In genomic region chr9:21367357-21368111, GRCm38 (mm10) we compare ENCODE assay signal across 8 mouse cellular contexts. TPM values are rescaled to one million over a fixed set of nuclear protein-coding genes. Genes with fewer than 3 reads are reported as not detected.
DNase-seq lines count a peak whose midpoint lies in the region; ATAC-seq and TF ChIP-seq lines count a peak whose summit lies in the region.

Gene Ilf3 (plus strand): TSS chr9:21367871.

- H3K4me1 ChIP-seq in CH12.LX (ENCODE audit: control insufficient read depth in 1 of 2, insufficient read depth in 2 of 2), result peaks cover 2 to 39% of the 10 kb centered on the region in 2 experiments; a peak in 3 of 4 replicates
- peaks cover 3% of the 10 kb centered on the region; the same call in 1 of the 2 replicates for H3K4me1 ChIP-seq in forebrain, embryonic 11.5 days (replicated peaks; ENCODE audit: control insufficient read depth, insufficient read depth, low read length)
- H3K4me1 ChIP-seq in heart, embryonic 16.5 days (ENCODE audit: control insufficient read depth, insufficient read depth, low read length), result peaks cover 15% of the 10 kb centered on the region
- H3K4me1 ChIP-seq in liver, embryonic 15.5 days (replicated peaks), result peaks cover 38% of the 10 kb centered on the region
- H3K4me1 ChIP-seq in neural tube, embryonic 12.5 days, result peaks cover 21% of the 10 kb centered on the region

- in situ Hi-C loops in CH12.LX (cut with MboI; ENCODE audit: low pct_ligation_motif_present, low pct_unique_long_range_greater_than_20kb, low sequenced_read_pairs), result loop anchor here (5.0 kb wide), 1 partner anchor 45 kb away; the partner anchor contains the start of gene Qtrt1

- H3K27ac ChIP-seq in CH12.LX (ENCODE audit: insufficient read depth, low read depth), result peak within 1 kb of the TSS; percentile 68
- H3K27ac ChIP-seq in forebrain, embryonic 11.5 days (ENCODE audit: low read depth, low read length), result peak within 1 kb of the TSS; percentile 90
- peak within 1 kb of the TSS; percentile 90 for H3K27ac ChIP-seq in heart, embryonic 16.5 days (ENCODE audit: low read length)
- H3K27ac ChIP-seq in liver, embryonic 15.5 days (replicated peaks), result peak within 1 kb of the TSS; percentile 93
- peak within 1 kb of the TSS; percentile 72 for H3K27ac ChIP-seq in neural tube, embryonic 12.5 days

- H3K4me2 ChIP-seq in CH12.LX (ENCODE audit: insufficient read depth, low read depth, poor library complexity, severe bottlenecking), result peak within 1 kb of the TSS; percentile 95
- H3K4me2 ChIP-seq in forebrain, embryonic 11.5 days (ENCODE audit: low read depth, low read length, severe bottlenecking), result peak within 1 kb of the TSS; percentile 83
- peak within 1 kb of the TSS; percentile 90 for H3K4me2 ChIP-seq in heart, embryonic 16.5 days (ENCODE audit: low read depth, low read length)
- peak within 1 kb of the TSS; percentile 91 for H3K4me2 ChIP-seq in liver, embryonic 15.5 days
- H3K4me2 ChIP-seq in neural tube, embryonic 12.5 days (replicated peaks), result peak within 1 kb of the TSS; percentile 81

- peak within 1 kb of the TSS; percentile 76 for H3K9ac ChIP-seq in CH12.LX (ENCODE audit: insufficient read depth, low read depth)
- peak within 1 kb of the TSS; percentile 96 for H3K9ac ChIP-seq in forebrain, embryonic 11.5 days (ENCODE audit: low read length)
- H3K9ac ChIP-seq in heart, embryonic 16.5 days (ENCODE audit: low read length), result peak within 1 kb of the TSS; percentile 89
- peak within 1 kb of the TSS; percentile 72 for H3K9ac ChIP-seq in liver, embryonic 15.5 days
- peak within 1 kb of the TSS; percentile 90 for H3K9ac ChIP-seq in neural tube, embryonic 12.5 days

- TF ChIP-seq CTCF in CH12.LX (conservative IDR thresholded peaks at IDR 0.05 in 1 of 2, IDR thresholded peaks at IDR 0.05 in 1 of 2; ENCODE audit: low read depth in 2 of 2, low read length in 2 of 2), result no peak

- ATAC-seq in forebrain, embryonic 11.5 days (replicated peaks; ENCODE audit: low FRiP score), result peak; percentile 89
- peak; percentile 89 for ATAC-seq in heart, embryonic 16.5 days (replicated peaks; ENCODE audit: extremely low read depth, insufficient read depth, low FRiP score)
- peak; percentile 88 for ATAC-seq in liver, embryonic 15.5 days (ENCODE audit: insufficient read depth)
- peak; percentile 88 for ATAC-seq in neural tube, embryonic 12.5 days (ENCODE audit: low FRiP score, low read depth)

- peak within 1 kb of the TSS; percentile 78 to 96 (median 90) for H3K4me3 ChIP-seq in CH12.LX (replicated peaks in 1 of 3; ENCODE audit: low read depth in 2 of 3, low read length in 2 of 3, poor library complexity in 1 of 3)
- peak within 1 kb of the TSS; percentile 74 for H3K4me3 ChIP-seq in forebrain, embryonic 11.5 days (ENCODE audit: low read depth, low read length)
- peak within 1 kb of the TSS; percentile 67 for H3K4me3 ChIP-seq in heart, embryonic 16.5 days (ENCODE audit: low read length)
- peak within 1 kb of the TSS; percentile 91 for H3K4me3 ChIP-seq in liver, embryonic 15.5 days (replicated peaks)
- peak within 1 kb of the TSS; percentile 90 for H3K4me3 ChIP-seq in neural tube, embryonic 12.5 days

- no peaks in the 10 kb centered on the region for H3K27me3 ChIP-seq in CH12.LX (replicated peaks)
- H3K27me3 ChIP-seq in forebrain, embryonic 11.5 days (ENCODE audit: control insufficient read depth, insufficient read depth, low read length), result no peaks in the 10 kb centered on the region
- no peaks in the 10 kb centered on the region for H3K27me3 ChIP-seq in heart, embryonic 16.5 days (ENCODE audit: control insufficient read depth, insufficient read depth, low read length)
- peaks cover 8% of the 10 kb centered on the region for H3K27me3 ChIP-seq in liver, embryonic 15.5 days
- H3K27me3 ChIP-seq in neural tube, embryonic 12.5 days (replicated peaks), result 0 out of 2 replicates have a peak, but pooled peaks cover 3% of the 10 kb centered on the region

- TF ChIP-seq EP300 in CH12.LX (IDR thresholded peaks at IDR 0.05; ENCODE audit: low read length), result peak; percentile 63; the same call in 1 of the 2 replicates

- DNase-seq in CH12.LX (ENCODE audit: extremely low read depth), result peak; percentile 99
- peak; percentile 99 for DNase-seq in c-Kit-positive CD71-positive TER-119-negative erythroid progenitor cells, embryonic 14.5 days (ENCODE audit: low read depth)
- peak; percentile 100 for DNase-seq in forebrain, embryonic 11.5 days (ENCODE audit: low spot score)
- DNase-seq in kidney, postnatal 36 days, result peak; percentile 100
- DNase-seq in telencephalon, adult 2 months (ENCODE audit: low read depth, low spot score), result peak; percentile 100

- WGBS in forebrain, embryonic 11.5 days, result 1% methylated on average over 64 of the region's 66 CpGs
- under 1% methylated on average over 58 of the region's 66 CpGs for WGBS in heart, embryonic 16.5 days
- WGBS in liver, embryonic 15.5 days (ENCODE audit: insufficient replicate concordance), result 1% methylated on average over 66 of the region's 66 CpGs
- WGBS in neural tube, embryonic 12.5 days, result under 1% methylated on average over 61 of the region's 66 CpGs

- TF ChIP-seq RAD21 in CH12.LX (IDR thresholded peaks at IDR 0.05; ENCODE audit: low read depth, low read length), result no peak

- TF ChIP-seq POLR2A in CH12.LX (IDR thresholded peaks at IDR 0.05; ENCODE audit: low read depth, low read length), result peak; percentile 70

- dilution Hi-C loops in CH12.LX (cut with MboI; ENCODE audit: extremely low pct_ligation_motif_present, extremely low pct_unique_long_range_greater_than_20kb, low sequenced_read_pairs), result no loop called here

- H3K79me2 ChIP-seq in CH12.LX (replicated peaks; ENCODE audit: control insufficient read depth, extremely low read depth, insufficient read depth, poor library complexity, severe bottlenecking), result peaks cover 42% of the 10 kb centered on the region

- peaks cover 4 to 18% of the 10 kb centered on the region in 2 experiments for H3K36me3 ChIP-seq in CH12.LX (replicated peaks in 1 of 2; ENCODE audit: control insufficient read depth in 1 of 2, insufficient read depth in 1 of 2, low read length in 1 of 2)
- peaks cover 3% of the 10 kb centered on the region; the same call in 1 of the 2 replicates for H3K36me3 ChIP-seq in forebrain, embryonic 11.5 days (ENCODE audit: control insufficient read depth, insufficient read depth, low read length)
- 0 out of 2 replicates have a peak, but pooled peaks cover 6% of the 10 kb centered on the region for H3K36me3 ChIP-seq in heart, embryonic 16.5 days (ENCODE audit: control insufficient read depth, insufficient read depth)
- H3K36me3 ChIP-seq in liver, embryonic 15.5 days (replicated peaks), result peaks cover 12% of the 10 kb centered on the region
- peaks cover 5% of the 10 kb centered on the region; the same call in 1 of the 2 replicates for H3K36me3 ChIP-seq in neural tube, embryonic 12.5 days

- no peaks in the 10 kb centered on the region for H3K9me3 ChIP-seq in CH12.LX (replicated peaks; ENCODE audit: low read length)
- H3K9me3 ChIP-seq in forebrain, embryonic 11.5 days (ENCODE audit: control insufficient read depth, low read length), result no peaks in the 10 kb centered on the region
- H3K9me3 ChIP-seq in heart, embryonic 16.5 days (replicated peaks; ENCODE audit: control insufficient read depth, low read length), result no peaks in the 10 kb centered on the region
- no peaks in the 10 kb centered on the region for H3K9me3 ChIP-seq in liver, embryonic 15.5 days (replicated peaks)
- no peaks in the 10 kb centered on the region for H3K9me3 ChIP-seq in neural tube, embryonic 12.5 days

TF ChIP-seq in CH12.LX, 34 proteins besides CTCF, POLR2A, EP300 and RAD21 (continues in another document):
- TF ChIP-seq E2F4 (IDR thresholded peaks at IDR 0.05; ENCODE audit: insufficient replicate concordance, low read depth, low read length) (peak; percentile 85), KAT2A (IDR thresholded peaks at IDR 0.05; ENCODE audit: insufficient replicate concordance, low read length) (no peak), ZNF384 (IDR thresholded peaks at IDR 0.05; ENCODE audit: low read depth, low read length) (peak; percentile 23; the same call in 1 of the 2 replicates), PAX5 (IDR thresholded peaks at IDR 0.05; ENCODE audit: low read length) (no peak), NELFE (IDR thresholded peaks at IDR 0.05; ENCODE audit: low read depth, low read length) (peak; percentile 33; the same call in 1 of the 2 replicates), BHLHE40 (IDR thresholded peaks at IDR 0.05; ENCODE audit: low read depth, low read length) (peak; percentile 100), HCFC1 (IDR thresholded peaks at IDR 0.05; ENCODE audit: low read depth, low read length) (peak; percentile 73), TCF12 (IDR thresholded peaks at IDR 0.05; ENCODE audit: low read depth, low read length) (peak; percentile 58; the same call in 1 of the 2 replicates), USF2 (conservative IDR thresholded peaks at IDR 0.05; ENCODE audit: low read depth, low read length) (peak; percentile 100), MEF2A (IDR thresholded peaks at IDR 0.05; ENCODE audit: borderline replicate concordance, low read depth, low read length) (peak; percentile 72), MAZ (IDR thresholded peaks at IDR 0.05; ENCODE audit: low read depth, low read length) (no peak; the same call in 1 of the 2 replicates), RCOR1 (conservative IDR thresholded peaks at IDR 0.05; ENCODE audit: low read depth, low read length) (0 out of 2 replicates have a peak, but pooled peaks have one; percentile 78), ELF1 (IDR thresholded peaks at IDR 0.05; ENCODE audit: low read depth, low read length) (peak; percentile 28; the same call in 1 of the 2 replicates), MAFK (IDR thresholded peaks at IDR 0.05; ENCODE audit: insufficient replicate concordance, low read length) (no peak), SIN3A (IDR thresholded peaks at IDR 0.05; ENCODE audit: low read length) (peak; percentile 97), NRF1 (IDR thresholded peaks at IDR 0.05; ENCODE audit: low read depth, low read length) (peak; percentile 70), GABPA (IDR thresholded peaks at IDR 0.05; ENCODE audit: insufficient replicate concordance, low read depth, low read length) (peak; percentile 72; the same call in 1 of the 2 replicates), ZMIZ1 (IDR thresholded peaks at IDR 0.05; ENCODE audit: low read depth, low read length) (peak; percentile 17; the same call in 1 of the 2 replicates), MAX (IDR thresholded peaks at IDR 0.05; ENCODE audit: low read length) (peak; percentile 100), CHD2 (IDR thresholded peaks at IDR 0.05; ENCODE audit: low read length) (no peak)

RNA-seq across cellular contexts. Expression of gene Ilf3, which starts in this region (rescaled TPM):
- total RNA-seq in CH12.LX (2012; rRNA removed), result 77.3 TPM in 2 replicates
- total RNA-seq in CH12.LX (2014; rRNA removed), result 72.8 and 75.8 TPM in 2 replicates
- polyA plus RNA-seq in CH12.LX (2012; ENCODE audit: insufficient read length, low read depth), result 128 and 145 TPM in 2 replicates
- polyA plus RNA-seq in forebrain, embryonic 11.5 days (2014; fragmentation: Nextera tagmentation; extraction: Ambion mirVana), result 295 and 297 TPM in 2 replicates
- polyA plus RNA-seq in heart, embryonic 16.5 days (2015; fragmentation: Nextera tagmentation; extraction: Ambion mirVana), result 105 and 108 TPM in 2 replicates
- polyA plus RNA-seq in liver, embryonic 15.5 days (2015; fragmentation: Nextera tagmentation; extraction: Ambion mirVana), result 38.8 and 42.2 TPM in 2 replicates
- polyA plus RNA-seq in neural tube, embryonic 12.5 days (2016; fragmentation: Nextera tagmentation; extraction: Ambion mirVana), result 280 and 286 TPM in 2 replicates

Comparison
In these comparisons a context has a peak if more than half of its experiments do, and no peak if none do; other contexts are left out.
1. Peak in every context shown above with its lines: DNase-seq, ATAC-seq, H3K4me3 ChIP-seq and H3K27ac ChIP-seq.